Mouse (Mus musculus) ES-E14 (cell line): ENCODE data around the gene Pah.

Experiments
- CHD2 ChIP-seq: IDR thresholded peaks from 2 replicates; pipeline ENCODE4 v1.6.1; 2014; ENCODE audit warnings: mild to moderate bottlenecking, low read depth, low read length, inconsistent platforms
- HCFC1 ChIP-seq: IDR thresholded peaks from 2 replicates; pipeline ENCODE4 v1.6.1; 2012; ENCODE audit warnings: low read length, inconsistent platforms, borderline replicate concordance; ENCODE audit not compliant: insufficient read depth
- ZNF384 ChIP-seq: IDR thresholded peaks from 2 replicates; pipeline ENCODE4 v1.6.1; 2012; ENCODE audit warnings: low read depth, low read length, inconsistent platforms

GRCm38 (mm10) chr10:87572500-87572899 is 50.9 kb downstream of the Pah start:
- TF ChIP-seq ZNF384: no peak
- no peak for TF ChIP-seq HCFC1
- no peak for TF ChIP-seq CHD2
